Mouse (Mus musculus): ENCODE data around the gene Rcbtb1. TPM values are rescaled to one million over a fixed set of nuclear protein-coding genes. Genes with fewer than 3 reads are reported as not detected.
"Not testable (repeated sequence)": the region's sequence is repeated elsewhere in the genome, so short reads cannot be mapped to it uniquely, and the experiment has no call there.

Gene Rcbtb1
- polyA plus RNA-seq, 1 experiment from 2014 or later: 25.6 TPM

- not testable (repeated sequence) for DNase-seq (ENCODE audit: low spot score)
These were observed 74.0 kb downstream of the Rcbtb1 start for GRCm38 (mm10) chr14:59274961-59275360.

Other genes with a start within 250 kb of the Rcbtb1 start
- not detected in 2 replicates for gene 1700129C05Rik, start 58.3 kb upstream of the Rcbtb1 start, polyA plus RNA-seq (2015; fragmentation: Nextera tagmentation; extraction: Ambion mirVana)
- gene Gm5142, start 22.5 kb upstream of the Rcbtb1 start, polyA plus RNA-seq (2015; fragmentation: Nextera tagmentation; extraction: Ambion mirVana): not detected in 2 replicates
- not detected in 2 replicates for gene Gm6904, start 59.0 kb downstream of the Rcbtb1 start, polyA plus RNA-seq (2015; fragmentation: Nextera tagmentation; extraction: Ambion mirVana)
- gene Phf11a, start 96.3 kb downstream of the Rcbtb1 start, polyA plus RNA-seq (2015; fragmentation: Nextera tagmentation; extraction: Ambion mirVana): 0.62 and 1.0 TPM in 2 replicates
- 6.6 and 7.0 TPM in 2 replicates for gene Phf11b, start 140.1 kb downstream of the Rcbtb1 start, polyA plus RNA-seq (2015; fragmentation: Nextera tagmentation; extraction: Ambion mirVana)
- 12.8 and 15.9 TPM in 2 replicates for gene Phf11d, start 164.3 kb downstream of the Rcbtb1 start, polyA plus RNA-seq (2015; fragmentation: Nextera tagmentation; extraction: Ambion mirVana)
- gene Phf11c, start 194.2 kb downstream of the Rcbtb1 start, polyA plus RNA-seq (2015; fragmentation: Nextera tagmentation; extraction: Ambion mirVana): 4.2 and 5.8 TPM in 2 replicates
- gene Setdb2, start 239.7 kb downstream of the Rcbtb1 start, polyA plus RNA-seq (2015; fragmentation: Nextera tagmentation; extraction: Ambion mirVana): 14.2 and 14.6 TPM in 2 replicates
- gene Cab39l, start 239.8 kb downstream of the Rcbtb1 start, polyA plus RNA-seq (2015; fragmentation: Nextera tagmentation; extraction: Ambion mirVana): 29.3 and 31.8 TPM in 2 replicates